Mouse (Mus musculus) olfactory bulb, adult 2 months (tissue): ENCODE measurements around the gene Gm21974.

Experiments used
- CTCF ChIP-seq: fragments of 200-500 bp; IDR thresholded peaks from 2 replicates; pipeline ENCODE4 v1.5.1; 2012; ENCODE audit warnings: low read depth, mild to moderate bottlenecking, low read length, moderate library complexity; ENCODE audit not compliant: insufficient read depth
- POLR2A ChIP-seq: fragments of 200-500 bp; IDR thresholded peaks from 2 replicates; pipeline ENCODE4 v1.6.1; 2012; ENCODE audit warnings: mild to moderate bottlenecking, low read depth, low read length, moderate library complexity; ENCODE audit not compliant: insufficient read depth

DNA sequence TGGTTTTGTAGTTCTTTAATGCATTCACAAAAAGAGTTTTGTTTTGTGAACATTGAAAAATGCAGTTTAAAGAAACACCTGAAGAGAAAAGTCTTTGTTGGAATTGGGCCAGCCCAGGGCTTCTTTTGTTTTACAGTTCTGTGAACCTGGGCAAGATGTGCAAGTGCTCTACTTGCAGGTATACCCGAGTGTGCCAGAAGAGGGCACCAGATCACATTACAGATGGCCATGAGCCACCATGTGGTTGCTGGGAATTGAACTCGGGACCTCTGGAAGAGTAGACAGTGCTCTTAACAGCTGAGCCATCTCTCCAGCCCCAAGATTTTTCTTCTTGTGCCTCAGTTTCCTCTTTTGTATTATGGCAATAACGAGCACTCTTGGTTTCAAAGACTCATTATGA, 22.9 kb upstream of the Gm21974 start:
- no peak for TF ChIP-seq CTCF
- TF ChIP-seq POLR2A = no peak
